Mouse (Mus musculus): ENCODE data around the gene Pprc1.

Pprc1 gene

DNA sequence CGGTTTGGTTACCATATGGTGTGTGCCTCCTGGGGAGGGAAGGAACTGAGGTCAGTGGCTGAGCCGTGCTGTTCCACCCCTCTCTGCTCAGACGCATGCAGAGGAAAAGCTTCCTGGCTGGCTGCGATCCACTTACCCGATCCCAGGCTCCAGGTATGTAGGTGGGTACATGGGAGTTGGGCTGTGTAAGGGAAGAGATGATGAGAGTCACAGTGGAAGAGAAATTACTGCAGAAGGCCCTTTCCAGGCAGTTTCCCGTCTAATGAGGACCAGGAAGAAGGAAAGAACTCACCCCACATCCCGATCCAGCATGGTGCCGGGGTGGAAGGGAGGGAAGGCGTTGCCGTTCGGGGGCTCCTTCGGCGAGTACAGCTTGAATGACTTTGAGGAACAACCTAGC is 8.7 kb upstream of the Pprc1 start:
- no peak for DNase-seq

DNA sequence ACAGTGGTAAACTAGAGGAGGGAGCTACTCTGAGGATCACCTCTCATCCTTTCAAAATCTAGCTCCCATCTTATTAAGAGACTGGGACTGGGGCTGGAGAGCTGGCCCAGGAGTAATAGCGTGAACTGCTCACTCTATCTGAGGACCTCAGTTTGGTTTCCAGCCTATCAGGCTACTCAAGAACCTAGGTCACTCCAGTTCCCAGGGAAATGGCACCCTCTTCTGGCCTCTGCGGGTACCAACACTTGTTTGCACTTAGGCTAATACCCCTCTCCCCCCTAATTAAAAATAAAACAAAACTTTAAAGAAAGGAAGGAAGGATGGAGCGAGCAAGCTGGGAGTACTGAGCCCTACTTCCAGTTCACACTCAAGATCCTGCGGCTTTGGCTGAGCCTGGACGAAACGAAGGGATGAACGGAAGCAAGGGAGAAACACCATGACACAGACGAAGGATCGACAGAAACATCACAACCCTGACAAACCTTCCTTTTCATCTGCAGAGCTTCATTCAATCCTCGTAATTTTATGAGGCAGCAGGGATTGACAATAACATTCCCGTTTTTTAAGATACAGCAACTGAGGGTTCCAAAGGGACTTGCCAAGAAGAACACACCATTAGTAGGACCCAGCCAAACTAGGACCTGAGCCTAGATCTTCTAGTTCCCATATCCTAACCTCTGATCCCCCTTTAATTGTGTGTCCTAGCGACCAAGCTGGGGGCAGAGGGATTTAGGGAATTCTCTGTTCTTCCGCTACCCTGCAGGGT is 8.0 kb upstream of the Pprc1 start:
- DNase-seq, result no peak

- no peak for DNase-seq
Observed at GRCm38 (mm10) chr19:46037243-46037924, 7.3 kb upstream of the Pprc1 start.

DNA sequence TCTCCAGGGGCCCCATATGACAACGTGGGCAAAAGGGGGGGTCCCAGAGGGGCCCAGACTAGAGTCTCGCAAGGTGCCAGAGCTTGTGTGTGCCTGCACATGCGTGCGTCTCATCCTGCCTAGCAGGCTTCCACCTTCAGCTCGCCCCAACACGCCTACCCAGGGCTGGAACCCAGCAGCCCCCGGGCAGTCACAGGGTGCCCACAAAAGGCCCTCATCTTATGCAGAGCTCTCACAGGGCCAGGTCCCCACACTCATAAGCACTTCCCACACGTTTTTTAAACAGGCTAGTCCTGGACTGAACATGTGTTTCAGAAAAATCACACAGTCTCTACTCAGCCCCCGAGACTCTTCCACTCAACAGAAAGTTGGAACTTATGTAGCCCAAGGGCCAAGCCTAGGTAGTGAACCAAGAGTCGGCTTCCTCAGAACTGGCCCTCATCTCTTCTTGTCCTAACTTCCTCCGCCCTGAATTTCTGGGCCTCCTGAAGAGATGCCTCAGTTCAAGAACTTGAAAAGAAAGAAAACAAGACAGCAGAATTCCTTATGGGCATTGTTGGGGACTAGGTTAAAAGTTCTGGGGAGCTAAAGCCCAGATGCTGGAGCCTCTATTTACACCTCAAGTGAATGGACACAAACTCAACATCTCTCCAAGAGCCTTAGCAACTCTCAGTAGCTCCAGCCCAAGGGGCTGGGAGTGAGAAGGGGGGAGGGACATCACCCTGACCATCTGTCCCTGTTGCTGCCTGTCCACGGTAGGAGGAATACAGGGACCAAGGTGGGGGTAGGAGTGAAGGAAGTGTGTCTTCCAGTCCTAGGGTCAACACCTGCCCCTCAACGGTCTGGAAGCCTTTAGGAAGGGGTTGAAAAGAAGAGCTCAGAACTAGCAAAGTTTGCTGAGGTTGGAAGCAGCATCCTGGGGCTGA is 6.5 kb upstream of the Pprc1 start:
- DNase-seq, result no peak

DNA sequence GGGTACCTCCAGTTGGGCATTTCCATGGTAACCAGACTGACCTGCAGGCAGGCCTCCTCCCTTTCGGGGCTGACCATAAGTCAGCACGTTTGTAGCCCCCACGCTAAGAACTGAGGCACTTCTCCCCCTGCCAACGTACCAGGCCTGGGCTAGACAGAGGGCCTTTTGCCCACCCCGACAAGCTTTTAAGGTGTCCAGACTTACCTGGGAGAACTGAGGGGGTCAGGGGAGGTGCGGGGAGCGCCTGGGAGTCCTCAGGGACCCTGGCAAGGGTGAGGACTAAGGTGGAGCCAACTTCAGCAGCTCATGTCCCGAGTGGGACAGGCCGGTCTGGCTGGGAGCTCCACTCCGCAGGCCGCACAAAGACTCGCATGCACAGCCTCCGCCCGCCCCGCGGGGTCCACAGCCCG is 5.8 kb upstream of the Pprc1 start:
- no peak for DNase-seq

DNA sequence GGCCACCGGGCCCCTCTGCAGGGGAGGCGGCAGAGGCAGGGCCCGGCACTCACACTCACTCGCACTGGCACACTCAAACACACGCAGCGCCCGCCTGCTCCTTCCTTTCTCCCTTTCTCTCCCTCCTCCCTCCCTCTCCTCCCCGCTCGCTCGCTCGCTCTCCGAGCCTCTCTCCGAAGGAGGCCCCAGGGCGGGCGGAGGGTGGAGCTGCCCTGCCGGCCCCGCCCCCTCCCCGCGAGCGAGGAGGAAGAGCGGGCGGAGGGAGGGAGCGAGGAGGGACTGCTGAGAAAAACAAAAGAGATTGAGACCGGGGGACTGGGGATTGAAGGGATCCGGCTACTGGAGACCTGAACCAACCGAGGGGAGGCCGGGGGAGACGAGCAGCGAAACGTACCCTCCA is 5.2 kb upstream of the Pprc1 start:
- DNase-seq, result peak; percentile 84

GRCm38 (mm10) chr19:46040149-46040902 is 4.4 kb upstream of the Pprc1 start:
- DNase-seq, result peak; percentile 22

- DNase-seq, result peak; percentile 14
Observed at GRCm38 (mm10) chr19:46041299-46041932, 3.3 kb upstream of the Pprc1 start.

DNA sequence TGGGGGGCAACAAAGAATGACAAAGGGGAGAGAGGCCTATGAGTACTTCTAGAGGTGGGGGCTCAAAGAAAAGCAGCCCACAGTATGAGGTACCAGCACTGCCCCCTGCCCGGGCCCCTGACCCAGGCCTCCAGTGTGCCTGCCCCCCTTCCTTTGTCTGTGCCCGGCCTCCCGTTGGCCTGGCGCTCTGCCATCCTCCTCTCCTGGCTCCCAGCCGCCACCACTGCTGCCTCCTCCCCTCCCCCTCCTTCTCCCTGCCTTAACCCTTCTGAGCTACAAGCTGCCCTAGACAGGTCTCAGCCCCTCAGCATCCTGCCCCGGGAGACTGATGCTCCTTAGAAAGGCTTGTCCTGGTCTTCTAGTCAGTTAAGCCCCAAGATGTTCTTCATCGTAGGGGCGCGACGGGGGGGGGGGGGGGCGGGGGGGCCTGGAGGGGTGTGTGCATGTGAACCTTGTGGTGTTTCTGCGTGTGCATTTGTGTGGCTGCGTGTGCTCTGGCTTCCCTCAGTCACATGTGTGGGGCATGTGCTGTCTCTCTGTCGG is 2.7 kb upstream of the Pprc1 start:
- peak; percentile 94 for DNase-seq

DNA sequence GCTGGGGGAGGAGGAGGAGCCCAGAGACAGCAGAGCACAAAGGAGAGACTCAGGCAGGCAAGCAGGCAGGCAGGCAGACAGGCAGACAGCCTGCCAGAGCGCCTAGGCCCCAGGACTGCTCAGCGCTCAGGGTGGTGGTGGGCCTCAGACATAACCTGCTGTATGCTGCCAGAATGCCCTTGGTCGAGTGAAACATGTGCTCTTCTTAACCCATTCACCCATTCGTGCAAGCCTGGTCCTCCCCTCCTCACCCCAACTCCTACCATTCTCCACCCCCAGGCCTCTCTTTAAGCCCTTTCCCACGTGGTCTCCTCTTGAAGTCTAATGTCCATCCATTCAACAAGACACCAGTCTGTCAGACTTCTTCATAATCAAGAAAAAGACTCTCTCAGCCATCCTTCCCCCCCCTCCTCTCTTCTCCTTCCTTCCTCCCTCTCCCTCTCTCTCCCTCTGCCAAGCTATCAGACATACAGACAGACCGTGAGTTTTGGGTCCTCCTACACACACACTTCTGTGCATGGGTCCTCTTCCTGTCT is 2.1 kb upstream of the Pprc1 start:
- DNase-seq, result no peak

GRCm38 (mm10) chr19:46043380-46043779 is 1.3 kb upstream of the Pprc1 start:
- no peak for DNase-seq

GRCm38 (mm10) chr19:46044993-46045695 is 458 bp downstream of the Pprc1 start, which contains the start of gene Ldb1:
Gene Ldb1, minus strand, starts transcription at chr19:46045214.
- peak; percentile 91 for DNase-seq

- peak; percentile 74 for DNase-seq
Observed at GRCm38 (mm10) chr19:46045696-46046311, 1.1 kb downstream of the Pprc1 start.

DNA sequence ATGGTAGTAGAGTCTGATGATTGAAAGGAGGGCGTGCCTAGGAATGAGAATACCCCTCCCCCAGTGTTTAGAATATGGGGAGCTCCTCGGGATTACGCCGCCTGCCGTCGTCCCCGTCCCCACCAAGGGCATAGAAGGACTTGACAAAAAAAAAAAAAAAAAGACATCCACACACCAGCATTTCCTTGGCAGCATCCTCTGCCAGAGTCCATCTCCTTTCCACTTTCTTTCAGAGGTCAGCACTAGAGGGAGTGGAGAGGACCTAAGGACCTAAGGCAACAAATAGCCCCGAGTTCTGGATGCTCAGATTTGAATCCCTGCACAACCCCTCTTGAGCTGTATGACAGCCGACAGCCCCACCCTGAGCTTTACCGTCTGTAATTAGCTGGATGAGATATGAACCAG is 1.9 kb downstream of the Pprc1 start:
- no peak for DNase-seq

- no peak for DNase-seq
Observed at GRCm38 (mm10) chr19:46047426-46047825, 2.7 kb downstream of the Pprc1 start.

GRCm38 (mm10) chr19:46049129-46049528 is 4.4 kb downstream of the Pprc1 start:
- DNase-seq, result no peak

- DNase-seq, result no peak
Observed at GRCm38 (mm10) chr19:46050462-46050861, 5.8 kb downstream of the Pprc1 start.

DNA sequence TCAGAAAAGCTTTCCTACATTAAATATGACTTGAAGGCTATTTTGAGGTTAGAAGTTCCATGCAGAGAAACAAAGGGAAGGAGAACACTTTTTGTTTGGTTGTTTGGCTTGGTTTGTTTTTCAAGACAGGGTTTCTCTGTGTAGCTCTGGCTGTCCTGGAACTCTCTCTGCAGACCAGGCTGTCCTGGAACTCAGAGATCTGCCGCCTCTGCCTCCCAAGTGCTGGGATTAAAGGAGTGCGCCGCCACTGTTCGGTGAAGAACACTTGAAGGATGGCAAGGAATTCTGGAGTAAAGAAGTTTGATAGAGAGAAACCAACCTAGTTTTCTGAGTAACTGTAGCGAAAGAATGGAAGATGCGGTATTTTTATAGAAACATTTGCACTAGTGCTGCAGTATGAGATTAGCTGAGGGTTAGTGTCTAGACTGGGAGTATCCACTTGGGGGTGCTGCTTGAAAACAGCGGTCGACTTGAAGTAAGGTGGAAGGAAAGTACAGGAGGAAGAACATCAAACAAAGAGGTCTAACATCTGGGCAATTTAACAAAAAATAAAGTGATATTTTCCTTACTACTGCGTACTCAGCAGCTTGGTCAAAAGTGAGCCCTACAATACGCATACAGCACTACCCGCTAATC is 11.2 kb downstream of the Pprc1 start:
- no peak for DNase-seq

GRCm38 (mm10) chr19:46056388-46056946 is 11.8 kb downstream of the Pprc1 start:
- peak; percentile 97 for DNase-seq

All from kidney, adult 9 months (tissue).